Mouse (Mus musculus) myocyte (in vitro differentiated cells): ENCODE data around the gene Paqr3. TPM values are rescaled to one million over a fixed set of nuclear protein-coding genes. Genes with fewer than 3 reads are reported as not detected.

ENCODE experiments used
- H3K27me3 ChIP-seq: one replicate; pipeline ENCODE4 v1.6.1; 2011; ENCODE audit not compliant: control insufficient read depth, insufficient read depth, insufficient read length
- H3K36me3 ChIP-seq: one replicate; pipeline ENCODE4 v1.6.1; 2011; ENCODE audit not compliant: control insufficient read depth, insufficient read depth
- H3K4me2 ChIP-seq: one replicate; pipeline ENCODE4 v1.6.1; 2011; ENCODE audit warnings: low read depth, control low read depth
- H3K4me3 ChIP-seq: one replicate; pipeline ENCODE4 v1.5.1; 2011; ENCODE audit warnings: mild to moderate bottlenecking, control low read depth, moderate library complexity
- H3K79me2 ChIP-seq: one replicate; pipeline ENCODE4 v1.6.1; 2011; ENCODE audit not compliant: control insufficient read depth, insufficient read depth
- H3ac ChIP-seq: one replicate; pipeline ENCODE4 v1.6.1; 2011; ENCODE audit not compliant: control insufficient read depth, insufficient read length
- CEBPB ChIP-seq: IDR thresholded peaks from 2 replicates; pipeline ENCODE4 v1.6.1; 2011; ENCODE audit warnings: mild to moderate bottlenecking, moderate library complexity; ENCODE audit not compliant: poor library complexity, insufficient read depth, severe bottlenecking
- E2F4 ChIP-seq: IDR thresholded peaks from one replicate; pipeline ENCODE4 v1.6.1; 2011; ENCODE audit warnings: mild to moderate bottlenecking, control low read depth, moderate library complexity; ENCODE audit not compliant: insufficient read depth
- MAX ChIP-seq: IDR thresholded peaks from one replicate; pipeline ENCODE4 v1.6.1; 2011; ENCODE audit warnings: low read depth, mild to moderate bottlenecking, control low read depth
- MYOD1 ChIP-seq, 3 experiments: IDR thresholded peaks; one replicate each; pipeline ENCODE4 v1.6.1; 2011; ENCODE audit warnings: control low read depth in 2 of 3, low read depth in 2 of 3, mild to moderate bottlenecking in 2 of 3, moderate library complexity in 1 of 3; ENCODE audit not compliant: insufficient read length in 2 of 3, control insufficient read depth in 1 of 3
- MYOG ChIP-seq, 3 experiments: IDR thresholded peaks; one replicate each; pipeline ENCODE4 v1.6.1; 2011; ENCODE audit warnings: control low read depth in 2 of 3, low read depth in 2 of 3, mild to moderate bottlenecking in 2 of 3; ENCODE audit not compliant: insufficient read length in 2 of 3, control insufficient read depth in 1 of 3, insufficient read depth in 1 of 3
- POLR2A ChIP-seq: IDR thresholded peaks from one replicate; pipeline ENCODE4 v1.6.1; 2011; ENCODE audit warnings: low read depth, mild to moderate bottlenecking, control low read depth, moderate library complexity; ENCODE audit not compliant: insufficient read length
- POLR2AphosphoS2 ChIP-seq: IDR thresholded peaks from one replicate; pipeline ENCODE4 v1.6.1; 2011; ENCODE audit warnings: low read depth, control low read depth; ENCODE audit not compliant: insufficient read length
- REST ChIP-seq: IDR thresholded peaks from one replicate; pipeline ENCODE4 v1.6.1; 2011; ENCODE audit warnings: mild to moderate bottlenecking, control low read depth, moderate library complexity; ENCODE audit not compliant: insufficient read depth, insufficient read length
- SRF ChIP-seq: IDR thresholded peaks from one replicate; pipeline ENCODE4 v1.6.1; 2011; ENCODE audit warnings: low read depth; ENCODE audit not compliant: control insufficient read depth, insufficient read length
- TCF12 ChIP-seq: IDR thresholded peaks from one replicate; pipeline ENCODE4 v1.6.1; 2011; ENCODE audit warnings: mild to moderate bottlenecking, control low read depth; ENCODE audit not compliant: poor library complexity, insufficient read depth, severe bottlenecking
- TCF3 ChIP-seq: IDR thresholded peaks from one replicate; pipeline ENCODE4 v1.6.1; 2011; ENCODE audit warnings: low read depth, control low read depth; ENCODE audit not compliant: insufficient read length
- USF1 ChIP-seq: IDR thresholded peaks from one replicate; pipeline ENCODE4 v1.6.1; 2011; ENCODE audit warnings: low read depth, mild to moderate bottlenecking, control low read depth, moderate library complexity
- polyA plus RNA-seq: library from polyadenylated mRNA; unstranded; fragments of >200 nt; fragmentation: generic; extraction: Trizol; gene quantifications from one replicate; pipeline ENCODE4 v1.2.1, GENCODE M21; 2012; ENCODE audit warnings: missing spikeins

Paqr3 gene
- polyA plus RNA-seq, 1 experiment, result 24.7 TPM

- Histone ChIP-seq H3K4me3 (no peak overlapping the region), H3K27me3 (no peaks in the 10 kb centered on the region), H3ac (no peak overlapping the region), H3K79me2 (no peaks in the 10 kb centered on the region), H3K36me3 (peaks cover 7% of the 10 kb centered on the region), H3K4me2 (no peak overlapping the region)
- TF ChIP-seq CEBPB (no peak), E2F4 (no peak), POLR2A (no peak), POLR2AphosphoS2 (no peak)
Observed at GRCm38 (mm10) chr5:97077676-97078075, 33.7 kb downstream of the Paqr3 start.

- Histone ChIP-seq H3K4me3 (no peak overlapping the region), H3ac (no peak overlapping the region), H3K36me3 (no peaks in the 10 kb centered on the region), H3K27me3 (no peaks in the 10 kb centered on the region), H3K4me2 (no peak overlapping the region), H3K79me2 (no peaks in the 10 kb centered on the region)
- TF ChIP-seq MYOD1 (IDR thresholded peaks at IDR 0.05; ENCODE audit: control insufficient read depth in 1 of 3, insufficient read length in 2 of 3, low read depth in 2 of 3) (no peak), POLR2AphosphoS2 (no peak), TCF3 (no peak), MYOG (IDR thresholded peaks at IDR 0.05; ENCODE audit: control insufficient read depth in 1 of 3, insufficient read depth in 1 of 3, insufficient read length in 2 of 3, low read depth in 2 of 3) (no peak), TCF12 (no peak), POLR2A (no peak), SRF (no peak), MAX (no peak), USF1 (no peak), E2F4 (no peak)
Observed at GRCm38 (mm10) chr5:97076167-97076566, 35.2 kb downstream of the Paqr3 start.

DNA sequence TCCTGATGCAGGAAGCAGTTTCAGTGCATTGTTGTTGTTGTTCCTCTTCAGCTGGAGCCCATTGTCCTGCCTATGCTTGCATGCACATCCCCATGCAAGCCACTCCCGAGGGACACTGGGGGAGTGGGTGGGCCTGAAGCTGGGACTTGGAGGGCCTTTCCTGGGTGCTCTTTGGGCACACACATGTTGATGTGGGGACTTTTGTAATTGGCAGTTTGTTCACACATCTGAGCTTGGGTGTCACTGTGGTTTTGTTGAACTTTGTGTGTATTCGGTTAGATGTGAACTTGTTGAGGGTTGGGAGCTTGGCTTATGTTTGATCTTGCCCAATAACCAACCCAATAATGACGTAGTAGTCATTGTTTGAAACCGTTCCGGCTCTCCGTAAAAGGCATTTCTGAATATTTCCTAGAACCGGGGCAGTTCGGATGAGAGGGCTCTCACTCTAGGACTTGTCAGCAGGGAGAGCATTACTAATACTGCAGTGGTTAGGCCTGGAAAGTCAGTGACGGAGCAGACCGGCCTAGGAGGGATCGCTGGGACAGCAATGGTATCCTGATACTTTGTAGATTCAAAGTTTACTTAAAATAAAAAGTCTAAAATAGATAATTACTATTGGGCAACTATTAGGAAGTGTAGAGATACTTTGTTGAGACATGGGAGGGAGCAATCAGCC, 35.8 kb downstream of the Paqr3 start:
- Histone ChIP-seq H3K79me2 (no peaks in the 10 kb centered on the region), H3K27me3 (no peaks in the 10 kb centered on the region), H3K36me3 (peaks cover 5% of the 10 kb centered on the region), H3K4me2 (no peak overlapping the region), H3ac (no peak overlapping the region), H3K4me3 (no peak overlapping the region)
- TF ChIP-seq E2F4, result no peak
- TF ChIP-seq USF1, result no peak
- no peak for TF ChIP-seq MYOD1 (IDR thresholded peaks at IDR 0.05; ENCODE audit: control insufficient read depth in 1 of 3, insufficient read length in 2 of 3, low read depth in 2 of 3)
- no peak for TF ChIP-seq POLR2A
- TF ChIP-seq MYOG (IDR thresholded peaks at IDR 0.05; ENCODE audit: control insufficient read depth in 1 of 3, insufficient read depth in 1 of 3, insufficient read length in 2 of 3, low read depth in 2 of 3), result no peak
- no peak for TF ChIP-seq SRF
- TF ChIP-seq REST, result no peak
- TF ChIP-seq MAX, result no peak

- Histone ChIP-seq H3ac (no peak overlapping the region), H3K36me3 (peaks cover 17% of the 10 kb centered on the region)
Observed at GRCm38 (mm10) chr5:97065746-97066145, 45.6 kb downstream of the Paqr3 start.

GRCm38 (mm10) chr5:97062041-97062440, 49.4 kb downstream of the Paqr3 start:
- no peak overlapping the region for H3K4me2 ChIP-seq
- no peak overlapping the region for H3ac ChIP-seq
- no peaks in the 10 kb centered on the region for H3K79me2 ChIP-seq
- no peak overlapping the region for H3K4me3 ChIP-seq
- peaks cover 14% of the 10 kb centered on the region for H3K36me3 ChIP-seq
- TF ChIP-seq REST (no peak), POLR2AphosphoS2 (no peak), MYOG (IDR thresholded peaks at IDR 0.05; ENCODE audit: control insufficient read depth in 1 of 3, insufficient read depth in 1 of 3, insufficient read length in 2 of 3, low read depth in 2 of 3) (no peak), E2F4 (no peak), MYOD1 (IDR thresholded peaks at IDR 0.05; ENCODE audit: control insufficient read depth in 1 of 3, insufficient read length in 2 of 3, low read depth in 2 of 3) (no peak), CEBPB (no peak), TCF3 (no peak), MAX (no peak), USF1 (no peak), POLR2A (no peak), SRF (no peak), TCF12 (no peak)
- no peaks in the 10 kb centered on the region for H3K27me3 ChIP-seq

More at GRCm38 (mm10) chr5:97065746-97066145, 45.6 kb downstream of the Paqr3 start:
- TF ChIP-seq POLR2AphosphoS2 (no peak), E2F4 (no peak), REST (no peak)
- no peak overlapping the region for H3K4me2 ChIP-seq
- H3K27me3 ChIP-seq, result no peaks in the 10 kb centered on the region
- no peak overlapping the region for H3K4me3 ChIP-seq
- H3K79me2 ChIP-seq, result no peaks in the 10 kb centered on the region
